Mouse (Mus musculus) embryonic fibroblast, embryonic 13.5 days (primary cell): ENCODE data around the gene Ttll13.
A peak's percentile ranks its signal among the peaks of the same experiment; 100 is the strongest.

Source experiments
- CTCF ChIP-seq: IDR thresholded peaks from 2 replicates; pipeline ENCODE4 v1.5.1; 2011; ENCODE audit warnings: mild to moderate bottlenecking, control low read depth, low read length, moderate library complexity, borderline replicate concordance; ENCODE audit not compliant: insufficient read depth
- POLR2A ChIP-seq: IDR thresholded peaks from 2 replicates; pipeline ENCODE4 v1.6.1; 2011; ENCODE audit warnings: low read depth, mild to moderate bottlenecking, control low read depth, low read length, moderate library complexity

DNA sequence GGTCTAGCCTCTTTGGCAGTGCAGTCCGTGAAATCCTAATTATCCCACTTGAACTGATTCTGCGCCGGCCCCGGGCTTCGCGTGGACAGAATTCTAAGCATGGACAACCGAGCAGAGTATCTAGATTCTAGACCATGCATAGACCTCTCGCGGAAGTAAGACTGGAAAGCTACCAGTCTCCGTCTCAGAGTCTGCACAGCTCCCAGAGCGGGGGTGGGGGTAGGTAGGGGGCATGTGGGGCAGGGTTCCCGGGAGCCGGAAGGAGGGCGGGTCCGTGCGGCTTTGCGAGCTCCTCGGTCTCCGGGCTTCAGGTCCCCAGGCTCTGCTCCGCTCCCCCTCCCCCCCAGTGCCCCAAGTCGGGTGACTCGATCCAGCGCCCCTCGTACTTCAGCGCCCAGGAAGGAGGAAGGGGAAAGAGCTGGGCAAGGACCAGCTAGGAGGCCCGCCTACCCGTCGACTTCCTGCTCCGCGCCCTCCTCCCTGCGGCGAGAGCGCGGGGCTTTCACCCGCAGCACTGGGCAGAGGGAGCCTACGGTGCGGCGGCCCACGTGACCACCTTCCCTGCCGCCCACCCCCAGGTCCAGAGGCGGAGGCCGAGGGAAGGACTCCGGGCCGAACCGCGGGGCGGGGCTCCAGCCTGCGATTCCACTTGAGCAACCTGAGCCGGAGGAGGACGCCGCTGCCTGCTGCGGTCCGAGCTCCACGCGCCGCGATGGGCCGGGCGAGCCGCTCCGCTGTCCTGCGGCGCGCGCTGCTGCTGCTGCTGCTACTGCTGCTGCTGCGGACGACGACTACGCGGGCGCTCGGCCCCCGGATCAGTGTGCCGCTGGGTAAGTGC lies 48.0 kb upstream of the Ttll13 start:
- TF ChIP-seq CTCF (no peak), POLR2A (peak; percentile 79)
